Mouse (Mus musculus) olfactory bulb, adult 2 months (tissue): ENCODE measurements around the gene Top1.

ENCODE experiments used
- CTCF ChIP-seq: fragments of 200-500 bp; IDR thresholded peaks from 2 replicates; pipeline ENCODE4 v1.5.1; 2012; ENCODE audit warnings: low read depth, mild to moderate bottlenecking, low read length, moderate library complexity; ENCODE audit not compliant: insufficient read depth
- POLR2A ChIP-seq: fragments of 200-500 bp; IDR thresholded peaks from 2 replicates; pipeline ENCODE4 v1.6.1; 2012; ENCODE audit warnings: mild to moderate bottlenecking, low read depth, low read length, moderate library complexity; ENCODE audit not compliant: insufficient read depth

DNA sequence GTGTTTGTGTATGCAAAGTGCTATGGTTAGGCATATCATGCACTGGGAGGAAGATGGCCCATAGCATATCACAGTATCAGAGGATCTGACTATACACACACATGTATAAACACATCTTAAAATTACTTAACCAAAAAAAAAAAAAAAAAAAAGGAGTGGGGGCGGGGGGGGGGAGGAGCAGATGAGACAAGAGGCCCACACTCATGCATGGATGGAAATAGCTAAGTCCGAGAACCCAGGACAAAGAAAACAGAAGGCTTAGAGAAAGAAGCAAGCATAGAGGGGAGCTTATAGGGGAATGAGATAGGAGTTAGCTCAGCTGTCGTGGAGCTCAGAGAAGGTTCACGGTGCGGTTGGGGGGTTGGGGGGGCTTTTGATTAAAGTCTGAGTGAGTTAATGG is 17.6 kb upstream of the Top1 start:
- TF ChIP-seq CTCF, result no peak
- TF ChIP-seq POLR2A, result no peak
